Mouse (Mus musculus): ENCODE data around the gene Spocd1.

Gene Spocd1

DNA sequence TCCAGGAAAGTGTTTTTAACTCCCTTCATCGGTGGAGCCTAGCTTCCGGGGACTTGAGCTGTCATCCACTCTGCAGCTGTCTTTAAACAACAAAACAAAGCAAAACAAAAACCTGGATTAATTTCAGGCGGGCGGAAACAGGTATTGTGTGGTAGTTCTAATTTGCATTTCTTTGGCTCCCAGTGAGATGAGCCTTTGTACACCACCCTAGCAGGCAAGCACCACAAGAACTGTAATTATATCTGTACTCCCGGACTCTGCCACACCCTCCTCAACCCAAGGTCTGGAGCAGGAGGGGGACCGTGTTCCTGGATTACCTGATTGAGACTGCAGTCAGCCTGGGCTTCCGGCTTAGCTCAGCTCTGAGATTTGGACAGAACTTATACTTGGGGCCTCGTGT, 41.1 kb downstream of the Spocd1 start:
- no peak for DNase-seq (ENCODE audit: extremely low read depth, low read depth, low spot score)

DNA sequence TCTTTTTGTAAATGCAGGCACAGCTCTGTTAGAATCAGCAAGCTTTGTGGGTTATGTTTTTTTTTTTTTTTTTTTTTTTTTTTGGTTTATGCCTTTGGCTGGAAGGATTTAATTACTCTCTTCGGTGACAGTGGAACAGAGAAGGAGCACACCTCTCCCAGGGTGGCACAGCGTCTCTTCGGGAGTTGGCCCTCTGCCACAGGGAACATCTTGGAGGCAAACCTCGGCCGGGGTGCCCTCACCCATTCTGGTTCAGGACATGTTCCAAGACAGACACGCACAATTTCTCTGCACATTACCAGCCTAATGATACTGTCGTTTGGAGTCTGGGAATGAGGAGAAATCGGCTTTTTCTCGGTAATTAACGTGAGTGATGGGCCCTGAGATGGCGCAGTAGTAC, 41.8 kb downstream of the Spocd1 start:
- no peak for DNase-seq (ENCODE audit: extremely low read depth, low read depth, low spot score)

DNA sequence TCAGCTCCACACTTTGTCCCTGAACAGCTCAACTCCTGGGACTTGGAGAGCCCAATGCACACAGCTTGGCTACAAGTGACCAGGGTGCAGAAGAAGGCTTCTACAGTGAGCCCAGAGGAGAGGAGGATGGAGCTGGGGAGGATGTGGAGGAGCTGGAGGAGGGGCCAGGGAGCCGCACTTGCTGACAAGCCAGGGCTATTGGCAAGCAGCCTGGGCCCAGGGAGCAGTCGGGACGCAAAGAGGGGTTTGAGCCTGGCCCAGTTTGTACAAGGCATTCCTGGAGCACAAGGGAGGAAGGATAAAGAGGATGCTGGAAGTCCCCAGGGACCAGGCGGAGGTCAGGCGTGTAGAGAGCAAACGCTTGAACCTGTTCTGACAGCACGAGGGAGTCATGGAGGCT, 42.9 kb downstream of the Spocd1 start:
- no peak for DNase-seq (ENCODE audit: extremely low read depth, low read depth, low spot score)

DNA sequence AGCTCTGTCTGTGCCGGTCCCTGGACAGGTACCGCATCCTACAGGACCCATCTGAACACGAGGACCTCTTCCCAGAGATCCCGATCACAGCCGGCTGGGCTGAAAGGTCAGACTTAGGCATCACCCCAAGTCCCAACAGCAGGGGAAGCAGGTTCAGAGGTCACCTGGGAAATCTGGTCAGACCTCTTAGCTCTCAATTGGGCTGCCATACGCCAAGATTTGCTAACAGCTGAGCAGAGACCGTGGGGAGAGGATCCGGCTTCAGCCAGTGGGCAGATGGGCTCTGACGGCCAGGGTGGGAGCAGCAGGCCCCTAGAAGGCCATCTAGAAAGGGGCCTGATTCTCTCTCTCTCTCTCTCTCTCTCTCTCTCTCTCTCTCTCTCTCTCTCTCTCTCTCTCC, 45.2 kb downstream of the Spocd1 start:
- no peak for DNase-seq (ENCODE audit: extremely low read depth, low read depth, low spot score)

DNA sequence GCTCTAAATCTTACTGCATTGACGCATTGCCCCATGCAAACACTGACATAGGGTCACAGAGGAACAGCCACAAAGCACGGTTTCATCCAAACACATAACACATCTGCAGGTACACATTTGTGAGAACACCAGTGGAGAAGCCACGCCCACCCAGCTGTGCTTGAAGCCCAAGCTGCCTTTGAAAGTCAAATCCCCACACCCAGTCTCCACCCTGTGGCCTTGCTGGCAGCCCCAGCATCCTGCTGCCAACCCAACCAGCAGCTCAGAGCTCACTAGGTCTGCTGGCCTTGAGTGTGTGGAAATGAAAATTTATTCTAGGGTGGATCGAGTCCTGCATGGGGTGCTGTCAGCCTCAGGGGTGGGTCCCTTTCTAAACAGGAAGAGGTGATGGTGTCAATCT, 48.2 kb downstream of the Spocd1 start:
- DNase-seq (ENCODE audit: extremely low read depth, low read depth, low spot score): no peak

DNA sequence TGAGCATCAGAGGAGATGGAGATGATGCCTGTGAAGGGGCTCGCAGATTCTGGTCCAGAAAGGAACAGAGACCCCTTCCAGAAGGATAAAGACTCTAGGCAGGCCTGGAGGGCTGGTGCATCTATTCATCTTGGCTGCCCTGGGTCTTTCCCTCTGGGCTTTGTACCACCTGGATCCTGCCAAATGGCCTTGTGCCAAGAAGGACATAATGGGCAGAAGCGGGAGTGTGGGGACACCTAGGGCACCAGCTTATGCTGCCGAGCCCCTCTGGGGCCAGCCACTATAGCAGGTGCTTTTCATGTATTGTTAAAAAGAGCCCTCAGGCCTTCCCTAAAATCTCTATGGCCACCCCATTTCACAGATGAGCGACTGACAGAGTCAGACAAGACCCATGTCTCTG, 49.2 kb downstream of the Spocd1 start:
- DNase-seq (ENCODE audit: extremely low read depth, low read depth, low spot score): no peak

DNA sequence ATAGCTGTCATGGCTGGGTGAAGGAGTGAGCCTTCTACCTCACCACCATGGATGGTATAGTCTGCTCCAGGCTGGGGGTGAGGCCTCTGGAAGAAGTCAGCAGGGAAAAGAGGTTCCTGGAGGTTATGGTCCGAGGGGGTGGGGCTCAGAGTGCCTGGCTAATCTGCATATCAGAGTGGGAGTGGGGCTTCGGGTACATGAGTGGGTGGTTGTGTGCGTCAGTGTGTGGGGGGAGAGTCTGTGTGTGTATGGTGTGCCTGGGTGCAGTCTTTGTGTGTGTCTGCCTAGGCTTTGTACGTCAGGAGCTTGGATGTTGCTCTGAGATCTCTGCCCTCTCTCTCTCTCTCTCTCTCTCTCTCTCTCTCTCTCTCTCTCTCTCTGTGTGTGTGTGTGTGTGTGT, 49.9 kb downstream of the Spocd1 start:
- no peak for DNase-seq (ENCODE audit: extremely low read depth, low read depth, low spot score)

DNA sequence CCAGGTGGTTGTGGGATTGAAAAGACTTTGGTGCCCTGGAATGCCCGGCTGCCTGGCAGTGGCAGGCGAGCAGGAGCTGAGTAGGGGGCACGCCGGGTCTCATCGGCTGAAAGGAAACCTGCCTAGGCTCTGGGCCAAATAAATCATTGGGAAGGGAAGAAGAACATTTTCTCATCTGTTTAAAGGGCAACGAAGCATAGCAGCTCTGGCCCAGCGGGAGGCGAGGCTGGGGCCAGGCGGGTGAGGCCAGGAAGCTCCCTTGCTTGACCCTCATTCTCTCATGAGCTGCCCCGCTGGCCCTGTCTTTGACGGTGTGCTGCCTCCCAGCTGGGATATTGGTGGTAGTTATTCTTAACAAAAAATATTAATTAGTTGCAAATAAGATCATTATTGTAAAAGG, 52.6 kb downstream of the Spocd1 start:
- no peak for DNase-seq (ENCODE audit: extremely low read depth, low read depth, low spot score)

DNA sequence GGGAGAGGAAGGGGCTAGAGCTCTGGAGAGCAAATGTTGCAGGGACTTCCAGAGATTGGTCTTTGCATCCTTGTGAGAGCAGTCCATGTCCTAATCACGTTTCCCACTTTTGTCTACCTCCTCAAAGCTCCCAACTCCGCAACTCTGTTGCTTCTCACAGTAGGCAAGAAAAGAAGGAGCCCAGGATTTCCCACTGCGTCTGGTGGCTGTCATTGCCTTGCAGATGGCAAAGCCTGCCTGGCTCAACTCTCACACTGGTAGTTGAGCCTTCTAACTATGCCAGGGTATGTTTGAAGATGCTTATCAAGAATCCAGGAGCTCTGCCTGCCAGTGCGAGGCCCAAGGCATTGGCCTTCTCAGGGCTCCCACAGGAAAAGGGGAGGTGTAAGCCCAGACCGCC, 54.0 kb downstream of the Spocd1 start:
- peak; percentile 47 for DNase-seq (ENCODE audit: extremely low read depth, low read depth, low spot score)

DNA sequence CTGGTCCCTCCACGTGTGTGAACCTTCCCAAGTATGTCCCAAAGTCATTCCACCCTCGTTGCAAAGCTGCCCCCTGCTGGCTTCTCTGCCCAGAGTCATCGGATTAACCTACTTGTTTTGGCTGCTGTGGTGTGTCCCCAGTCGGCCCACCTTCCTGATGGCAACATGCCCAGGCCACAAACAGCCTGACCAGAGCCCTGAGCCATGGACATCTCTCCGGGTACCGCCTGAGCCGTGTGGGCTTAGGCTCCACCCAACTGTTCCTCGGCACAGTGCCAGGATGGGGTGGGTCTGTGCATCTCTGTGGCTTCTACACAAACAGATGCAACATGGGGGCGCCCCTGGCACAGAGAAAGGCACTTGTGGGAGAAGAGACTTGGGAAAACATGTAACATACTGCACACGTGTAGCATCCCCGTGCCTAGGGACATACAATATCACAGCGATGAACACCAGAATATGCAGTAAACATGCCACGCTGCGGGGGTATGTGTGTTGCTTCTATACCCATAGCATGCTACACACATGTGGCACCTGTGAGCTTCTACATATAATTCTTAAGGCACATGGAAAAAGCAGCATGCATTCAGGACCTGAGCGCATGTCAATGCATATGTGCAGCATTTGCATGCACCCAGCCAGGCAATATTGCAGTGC, 54.8 kb downstream of the Spocd1 start:
- no peak for DNase-seq (ENCODE audit: extremely low read depth, low read depth, low spot score)

DNA sequence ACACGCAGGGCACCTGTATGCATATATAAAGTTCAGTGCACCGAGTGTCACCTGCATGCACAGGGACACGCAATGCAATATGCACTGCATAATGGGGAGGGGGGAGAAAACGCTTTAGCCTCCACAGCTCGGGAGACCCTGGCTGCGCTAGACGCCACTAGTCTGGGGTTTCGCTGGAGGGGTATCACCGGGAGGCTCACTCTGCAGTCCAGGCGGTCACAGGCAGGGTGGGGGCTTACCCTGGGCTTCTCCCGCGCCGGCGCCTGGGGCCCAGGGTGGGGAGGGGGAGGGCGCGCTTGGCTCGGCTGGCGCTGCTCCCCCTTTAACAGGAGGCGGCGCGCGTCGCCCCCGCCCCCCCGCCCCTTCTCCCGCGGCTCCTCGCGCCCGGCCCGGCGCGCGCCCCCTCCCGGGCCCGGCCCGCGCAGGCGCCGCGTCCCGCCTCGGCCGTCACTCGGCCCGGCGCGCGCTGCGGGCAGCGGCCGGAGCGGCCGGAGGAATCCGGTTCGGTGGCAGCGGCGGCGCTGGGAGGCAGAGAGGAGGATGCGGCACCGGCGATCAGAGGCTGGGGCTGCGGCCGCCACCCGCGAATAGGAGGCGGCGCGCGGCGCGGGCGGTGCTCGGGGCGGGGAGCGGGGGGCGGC, 55.5 kb downstream of the Spocd1 start, which contains the start of gene Adgrb2:
Gene Adgrb2 (plus strand): TSS at position 450 of the 641 bp plus-strand sequence.
- no peak for DNase-seq (ENCODE audit: extremely low read depth, low read depth, low spot score)

DNA sequence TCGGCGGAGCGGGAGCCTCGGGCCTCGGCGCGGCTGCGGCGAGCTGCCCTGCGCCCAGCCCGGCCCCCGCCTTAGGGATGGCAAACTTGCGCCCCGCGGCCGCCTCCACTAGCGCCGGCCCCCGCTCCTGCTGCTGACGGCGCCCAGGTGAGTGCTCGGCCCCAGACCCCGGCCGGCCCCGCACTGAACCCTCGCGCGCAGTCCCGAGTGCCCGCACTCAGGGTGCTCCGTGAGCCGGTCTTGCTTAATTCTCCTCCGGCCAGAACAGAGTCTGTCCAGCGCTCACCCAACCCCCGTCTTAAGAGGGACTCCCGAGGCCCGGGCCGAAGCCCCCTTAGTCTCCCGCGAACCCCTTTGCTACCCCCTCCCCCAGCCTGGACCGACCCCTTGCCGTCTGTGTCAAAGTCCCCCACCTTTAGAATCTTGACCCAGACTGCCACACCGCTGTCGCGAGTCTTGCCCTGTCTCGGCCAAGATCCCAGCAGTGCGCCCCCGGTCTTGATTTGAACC, 56.2 kb downstream of the Spocd1 start:
- DNase-seq (ENCODE audit: extremely low read depth, low read depth, low spot score): no peak

DNA sequence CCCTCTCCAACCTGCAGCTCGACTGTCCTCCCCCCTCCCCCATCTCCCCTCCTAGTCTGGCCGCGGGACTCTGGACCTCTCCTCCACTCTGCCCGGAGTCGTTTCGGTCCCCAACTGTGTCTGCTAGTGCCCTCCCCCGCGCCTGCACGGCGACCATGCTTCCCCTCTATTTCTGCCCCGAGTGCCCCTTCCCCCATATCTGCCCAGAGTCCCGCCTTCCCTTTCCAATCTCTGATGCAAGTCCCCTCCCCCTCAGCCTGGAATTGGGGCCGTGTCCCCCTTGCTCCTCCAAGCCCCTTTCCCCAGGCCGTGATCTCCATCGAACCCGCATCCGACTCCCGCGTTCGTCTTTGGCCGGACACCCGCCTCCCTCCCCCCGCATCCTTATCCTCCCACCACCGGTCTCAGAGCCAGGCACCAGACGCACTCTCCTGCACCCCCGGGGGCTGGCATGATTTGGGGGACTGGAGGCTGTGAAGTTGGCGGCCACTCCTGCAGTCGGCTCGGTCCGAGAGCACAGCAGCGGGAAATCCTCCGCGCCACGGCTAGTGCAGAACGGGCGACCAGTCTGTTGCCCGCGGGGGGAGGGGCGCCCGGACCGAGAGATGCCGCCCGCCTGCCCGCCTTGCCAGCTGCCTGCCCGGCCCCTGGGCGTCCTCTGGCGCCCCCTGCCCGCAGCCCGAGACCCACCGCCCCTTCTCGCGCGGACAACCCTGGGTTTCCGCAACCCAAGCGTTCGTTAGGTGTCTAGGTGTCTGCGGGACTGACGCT, 56.8 kb downstream of the Spocd1 start:
- no peak for DNase-seq (ENCODE audit: extremely low read depth, low read depth, low spot score)

DNA sequence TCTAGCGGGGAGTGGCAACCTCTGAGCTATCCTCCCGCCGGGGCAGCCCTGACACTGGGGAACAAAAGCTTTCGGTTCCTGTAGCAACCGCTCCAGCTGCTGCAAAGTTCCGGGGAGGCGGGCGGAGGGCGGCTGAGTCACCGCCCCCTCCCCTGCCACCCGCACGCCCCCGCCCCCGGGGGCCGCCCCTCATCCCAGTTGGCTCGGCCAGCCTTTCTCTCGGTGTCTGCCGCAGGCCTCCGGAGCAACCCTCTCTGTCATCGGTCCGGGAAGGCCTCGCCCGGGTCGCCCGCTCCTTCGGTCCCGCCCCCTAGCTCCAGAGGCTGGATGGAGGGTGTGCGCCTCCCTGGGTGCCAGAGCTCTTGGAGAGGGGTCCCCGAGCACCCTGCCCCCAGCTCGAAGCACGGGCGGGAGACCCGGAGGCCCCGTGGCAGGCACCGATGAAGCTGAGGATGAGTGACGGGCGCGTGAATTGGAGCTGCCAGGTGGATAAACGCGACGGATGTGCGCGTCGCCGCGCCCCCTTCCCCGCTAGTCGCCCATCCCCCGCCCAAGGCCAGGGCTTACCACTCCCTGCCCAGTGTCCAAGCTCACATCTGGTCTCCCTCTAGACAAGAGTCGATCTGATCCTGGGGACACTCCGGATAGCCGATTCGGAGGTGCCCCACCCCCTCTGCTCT, 58.9 kb downstream of the Spocd1 start:
- no peak for DNase-seq (ENCODE audit: extremely low read depth, low read depth, low spot score)

DNA sequence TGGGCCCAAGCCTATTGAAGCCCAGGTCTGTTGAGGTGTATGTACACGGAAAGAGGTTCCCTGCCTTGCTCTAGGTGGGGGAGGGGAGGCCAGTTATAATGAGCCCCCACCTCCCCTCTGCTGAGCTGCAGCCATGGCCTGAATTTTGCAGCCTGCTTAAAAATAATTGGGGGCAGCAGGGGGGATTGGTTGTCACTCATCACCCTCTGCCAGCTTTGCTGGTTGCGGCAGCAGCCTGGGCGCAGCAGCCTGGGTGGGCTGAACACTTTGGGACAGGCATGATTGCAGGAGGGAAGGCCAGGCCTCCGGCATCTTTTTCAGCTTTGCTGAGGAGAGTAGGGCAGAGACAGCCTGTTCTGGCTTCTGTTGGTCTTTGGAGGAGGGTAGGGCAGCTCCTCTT, 60.9 kb downstream of the Spocd1 start:
- DNase-seq (ENCODE audit: extremely low read depth, low read depth, low spot score): no peak

DNA sequence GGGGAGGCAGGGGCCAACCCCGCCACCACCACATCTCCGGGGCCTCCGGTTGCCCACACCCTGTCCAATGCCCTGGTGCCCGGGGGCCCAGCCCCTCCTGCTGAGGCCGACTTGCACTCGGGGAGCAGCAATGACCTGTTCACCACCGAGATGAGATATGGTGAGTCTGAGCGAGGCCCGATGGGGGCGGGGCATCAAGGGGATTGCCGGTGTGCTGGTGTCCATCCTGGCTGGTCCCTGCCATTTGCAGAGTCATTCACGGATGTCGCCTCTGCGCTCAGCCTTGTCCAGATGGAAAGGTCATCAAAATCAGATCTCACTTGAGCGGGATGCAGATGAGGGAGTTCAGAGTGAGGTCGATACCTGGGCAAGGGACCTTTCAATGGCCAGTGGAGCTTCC, 63.7 kb downstream of the Spocd1 start:
- no peak for DNase-seq (ENCODE audit: extremely low read depth, low read depth, low spot score)

DNA sequence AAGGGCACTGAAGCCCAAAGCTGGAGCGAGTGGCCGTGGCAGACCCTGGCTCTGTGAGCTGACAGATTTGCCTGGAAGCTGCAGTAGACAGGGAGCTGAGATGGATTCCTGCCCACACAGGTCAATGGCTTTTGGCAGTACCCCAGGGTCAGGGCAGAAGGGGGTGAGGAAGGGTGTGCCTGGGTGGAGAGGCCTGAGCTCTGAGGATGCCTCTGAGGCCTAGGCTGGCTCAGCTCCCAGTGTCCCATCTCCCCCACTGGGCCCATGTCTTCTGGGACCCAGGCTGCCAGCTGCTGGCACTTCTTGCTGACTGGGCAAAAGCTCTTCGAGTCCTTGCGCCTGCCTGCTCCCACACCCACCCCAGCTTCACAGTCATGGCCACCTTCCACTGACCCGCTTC, 64.2 kb downstream of the Spocd1 start:
- DNase-seq (ENCODE audit: extremely low read depth, low read depth, low spot score): no peak

DNA sequence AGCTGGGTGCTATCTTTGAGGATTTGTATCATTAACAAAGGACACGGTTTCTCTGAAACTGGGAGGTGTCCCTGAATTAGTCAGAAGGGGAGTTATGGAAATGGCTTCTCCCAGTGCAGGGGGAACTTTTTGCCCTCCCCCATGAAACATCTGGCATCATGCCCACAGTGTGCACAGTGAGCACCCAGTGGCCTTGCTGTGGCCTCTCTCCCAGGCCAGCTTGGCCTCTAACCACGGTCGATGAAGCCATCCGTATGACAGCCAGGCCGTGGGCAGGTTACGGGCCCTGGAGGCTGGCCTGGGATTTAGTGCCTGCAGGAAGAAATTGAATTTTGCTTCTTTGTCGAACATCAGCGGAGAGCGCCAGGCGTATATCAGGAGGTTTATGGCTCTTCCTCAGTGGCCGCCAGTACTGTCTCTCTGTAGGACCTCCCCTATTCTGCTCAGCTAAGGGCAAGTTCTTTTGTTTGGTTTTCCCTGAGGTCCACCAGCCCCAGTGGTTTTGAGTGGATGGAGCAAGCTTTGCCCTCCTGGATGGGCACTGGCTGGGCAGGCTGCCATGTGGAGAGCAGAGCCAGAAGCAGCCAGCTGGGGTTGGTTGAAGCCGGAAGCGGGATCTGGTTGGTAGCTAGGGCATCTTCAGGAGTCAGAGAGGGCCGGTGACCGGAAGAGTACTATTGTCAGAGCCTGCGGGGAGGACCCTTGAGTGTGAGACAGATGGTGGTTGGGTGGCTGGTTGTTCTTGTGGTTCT, 65.1 kb downstream of the Spocd1 start:
- DNase-seq (ENCODE audit: extremely low read depth, low read depth, low spot score): no peak

DNA sequence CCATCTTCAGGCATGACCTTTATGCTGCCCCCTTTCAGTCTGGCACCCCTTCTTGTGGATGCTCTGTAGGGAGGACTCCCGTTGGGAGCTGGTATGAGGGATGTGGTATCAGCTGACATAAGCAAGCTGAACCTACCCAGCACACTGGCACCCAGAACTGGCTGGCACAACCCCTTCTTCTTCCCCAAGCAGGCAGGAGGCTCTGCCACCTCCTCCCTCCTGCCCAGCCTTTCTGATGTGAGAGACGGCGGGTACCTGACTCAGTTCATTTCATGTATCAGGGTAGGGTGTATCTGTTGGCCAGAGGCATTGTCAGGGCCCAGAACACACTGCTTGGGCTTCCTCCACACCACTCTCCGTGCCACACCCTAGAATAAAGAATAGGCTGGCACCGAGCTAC, 65.7 kb downstream of the Spocd1 start:
- no peak for DNase-seq (ENCODE audit: extremely low read depth, low read depth, low spot score)

DNA sequence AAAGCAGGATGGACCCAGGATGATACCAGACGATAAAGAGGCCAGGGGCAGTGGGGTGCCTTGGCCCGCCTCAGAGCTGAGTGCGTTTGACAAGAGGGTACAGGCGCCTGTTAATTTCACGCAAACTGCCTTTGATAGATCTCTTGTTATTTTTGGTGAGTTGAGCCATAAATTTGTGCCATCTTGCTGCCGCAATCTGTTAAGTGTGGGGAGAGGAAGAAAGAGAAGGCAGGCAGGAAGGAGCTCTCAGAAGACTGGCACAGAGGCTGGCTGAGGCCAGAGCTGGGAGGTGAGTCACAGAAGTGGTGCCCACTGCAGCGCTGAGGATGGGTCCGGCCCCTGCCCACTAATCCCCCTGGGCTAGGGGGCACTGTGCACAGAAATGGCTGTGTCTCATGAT, 66.2 kb downstream of the Spocd1 start:
- DNase-seq (ENCODE audit: extremely low read depth, low read depth, low spot score): no peak

DNA sequence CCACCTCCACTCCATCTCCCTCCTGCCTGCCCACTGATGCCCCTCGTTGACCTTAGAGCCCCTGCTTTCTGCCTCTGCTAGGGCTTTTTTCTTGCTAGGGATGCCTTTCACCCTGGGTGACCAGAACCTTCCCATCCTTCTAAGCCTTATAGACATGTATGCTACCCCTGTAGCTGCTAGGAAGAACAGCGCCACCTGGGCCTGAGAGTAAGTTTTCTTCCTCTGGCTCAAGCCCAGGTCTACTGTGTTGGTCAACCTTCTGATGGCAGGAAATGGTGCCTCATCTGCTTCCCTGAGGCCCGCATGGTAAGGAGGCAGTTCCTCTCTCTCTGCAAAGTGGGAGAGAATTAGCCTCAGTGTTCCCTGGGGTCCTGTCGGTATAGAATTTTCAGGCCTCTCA, 67.0 kb downstream of the Spocd1 start:
- DNase-seq (ENCODE audit: extremely low read depth, low read depth, low spot score): no peak
